Mouse (Mus musculus) liver (tissue): ENCODE results near the gene Lrrc46.

Source experiments
- DNase-seq: peaks from one replicate; pipeline ENCODE4 v3.0.0-alpha.2; 2020; ENCODE audit warnings: mixed read lengths

The Lrrc46 gene

GRCm38 (mm10) chr11:97007093-97007794, 34.0 kb downstream of the Lrrc46 start:
- no peak for DNase-seq

GRCm38 (mm10) chr11:97003170-97003569, 38.0 kb downstream of the Lrrc46 start:
- no peak for DNase-seq

- DNase-seq: peak; percentile 36
Observed at GRCm38 (mm10) chr11:96997380-96997956, 43.7 kb downstream of the Lrrc46 start.

- DNase-seq: no peak
Observed at GRCm38 (mm10) chr11:96996773-96997379, 44.3 kb downstream of the Lrrc46 start.

GRCm38 (mm10) chr11:96995836-96996772, 45.1 kb downstream of the Lrrc46 start:
- no peak for DNase-seq

GRCm38 (mm10) chr11:96995031-96995430, 46.2 kb downstream of the Lrrc46 start:
- DNase-seq: no peak

- DNase-seq: peak; percentile 35
Observed at GRCm38 (mm10) chr11:96992722-96993311, 48.4 kb downstream of the Lrrc46 start.

GRCm38 (mm10) chr11:96991501-96991900, 49.7 kb downstream of the Lrrc46 start:
- DNase-seq: no peak

GRCm38 (mm10) chr11:96987873-96988655, 53.1 kb downstream of the Lrrc46 start:
- DNase-seq: no peak

- no peak for DNase-seq
Observed at GRCm38 (mm10) chr11:96986463-96986862, 54.7 kb downstream of the Lrrc46 start.

- no peak for DNase-seq
Observed at GRCm38 (mm10) chr11:96984903-96985302, 56.3 kb downstream of the Lrrc46 start.
